19 mouse cellular contexts compared by ENCODE assay signal in the genomic region with DNA sequence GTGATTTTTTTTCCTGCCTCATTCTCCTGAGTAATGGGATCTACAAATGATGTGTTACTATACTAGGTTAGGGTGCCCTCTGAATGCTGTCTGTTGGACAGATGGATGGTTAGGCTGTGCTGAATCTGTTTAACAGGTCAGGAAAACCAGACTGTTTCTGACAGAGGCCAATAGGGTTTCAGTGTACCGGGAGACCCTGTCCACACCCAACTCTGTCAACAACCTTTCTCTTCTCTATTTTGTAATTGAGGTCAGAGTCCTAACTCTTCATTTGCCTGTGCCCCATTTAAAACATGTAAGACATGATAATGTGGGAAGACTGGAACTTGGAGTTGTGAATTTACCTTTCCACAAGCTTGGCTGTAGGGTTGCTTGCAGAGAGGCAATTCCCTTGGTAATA. TPM values are rescaled to one million over a fixed set of nuclear protein-coding genes. Genes with fewer than 3 reads are reported as not detected.
DNase-seq lines count a peak whose midpoint lies in the region; ATAC-seq and TF ChIP-seq lines count a peak whose summit lies in the region.
"Had no signal": no experiment of that assay in that cellular context is flagged by ENCODE, and none has a peak within 500 bp of the region (broad histone marks: within the 10 kb centered on the region; RNA-seq: fewer than 3 reads in every experiment).

No protein-coding gene starts in this region.

- no peak for DNase-seq in midbrain, embryonic 11.5 days (ENCODE audit: low spot score, missing footprints)
- no peak for DNase-seq in cerebellum, adult 8-10 months
- no peak for DNase-seq in frontal cortex, postnatal 25 days (ENCODE audit: low spot score in 2 of 2)
- DNase-seq: adrenal gland, postnatal 10 days; cerebellum, adult 11 months; cerebellum, adult 9-10 months; cerebellum, postnatal 25 days; gastrocnemius, postnatal 36 days; heart, adult 18-20 months; heart, postnatal 10 days had no signal

- no peaks in the 10 kb centered on the region for H3K36me3 ChIP-seq in intestine, embryonic 15.5 days
- H3K36me3 ChIP-seq in intestine, postnatal 0 days (ENCODE audit: control insufficient read depth, insufficient read depth), result peaks cover 4% of the 10 kb centered on the region; the same call in 1 of the 2 replicates
- H3K36me3 ChIP-seq in midbrain, embryonic 15.5 days (replicated peaks), result no peaks in the 10 kb centered on the region
- no peaks in the 10 kb centered on the region for H3K36me3 ChIP-seq in midbrain, embryonic 11.5 days (ENCODE audit: control insufficient read depth, insufficient read depth, low read length)
- no peaks in the 10 kb centered on the region for H3K36me3 ChIP-seq in intestine, embryonic 16.5 days (ENCODE audit: control insufficient read depth, insufficient read depth, low read length)
- no peaks in the 10 kb centered on the region for H3K36me3 ChIP-seq in liver, embryonic 16.5 days (ENCODE audit: control insufficient read depth, insufficient read depth)

- peak; percentile 44 for ATAC-seq in intestine, embryonic 15.5 days
- no peak for ATAC-seq in intestine, postnatal 0 days
- ATAC-seq in midbrain, embryonic 15.5 days (replicated peaks), result no peak
- no peak for ATAC-seq in midbrain, embryonic 11.5 days (ENCODE audit: low FRiP score)
- ATAC-seq in intestine, embryonic 16.5 days, result peak; percentile 47
- peak; percentile 72 for ATAC-seq in liver, embryonic 16.5 days (ENCODE audit: low read depth)
- ATAC-seq: forebrain, embryonic 15.5 days had no signal

- no peak for TF ChIP-seq CTCF in intestine, postnatal 0 days (IDR thresholded peaks at IDR 0.05; ENCODE audit: low read depth)

- peak overlapping the region; percentile 17 for H3K4me2 ChIP-seq in intestine, embryonic 15.5 days (replicated peaks)
- no peak overlapping the region for H3K4me2 ChIP-seq in intestine, postnatal 0 days (replicated peaks; ENCODE audit: low read depth)
- no peak overlapping the region for H3K4me2 ChIP-seq in midbrain, embryonic 15.5 days
- H3K4me2 ChIP-seq in midbrain, embryonic 11.5 days, result no peak overlapping the region
- H3K4me2 ChIP-seq in intestine, embryonic 16.5 days (ENCODE audit: low read depth, low read length), result peak overlapping the region; percentile 11; the same call in 1 of the 2 replicates
- no peak overlapping the region for H3K4me2 ChIP-seq in liver, embryonic 16.5 days (ENCODE audit: low read depth, low read length)
- H3K4me2 ChIP-seq: embryonic facial prominence, embryonic 12.5 days; forebrain, embryonic 15.5 days; hindbrain, embryonic 13.5 days had no signal

- H3K9me3 ChIP-seq in intestine, embryonic 15.5 days, result no peaks in the 10 kb centered on the region
- H3K9me3 ChIP-seq in intestine, postnatal 0 days (ENCODE audit: control insufficient read depth), result no peaks in the 10 kb centered on the region
- no peaks in the 10 kb centered on the region for H3K9me3 ChIP-seq in midbrain, embryonic 15.5 days
- H3K9me3 ChIP-seq in midbrain, embryonic 11.5 days (ENCODE audit: control insufficient read depth, low read length), result no peaks in the 10 kb centered on the region
- no peaks in the 10 kb centered on the region for H3K9me3 ChIP-seq in intestine, embryonic 16.5 days (ENCODE audit: control insufficient read depth, low read length)
- H3K9me3 ChIP-seq in liver, embryonic 16.5 days (replicated peaks; ENCODE audit: control insufficient read depth, low read length), result no peaks in the 10 kb centered on the region
- H3K9me3 ChIP-seq: embryonic facial prominence, embryonic 12.5 days; forebrain, embryonic 15.5 days; heart, embryonic 10.5 days; hindbrain, embryonic 13.5 days had no signal

- WGBS in intestine, embryonic 15.5 days, result 50% methylated on average over 1 of the region's 1 CpGs
- WGBS in intestine, postnatal 0 days, result 62% methylated on average over 1 of the region's 1 CpGs
- 95% methylated on average over 1 of the region's 1 CpGs for WGBS in midbrain, embryonic 15.5 days
- 86% methylated on average over 1 of the region's 1 CpGs for WGBS in midbrain, embryonic 11.5 days
- 55% methylated on average over 1 of the region's 1 CpGs for WGBS in intestine, embryonic 16.5 days
- WGBS in liver, embryonic 16.5 days (ENCODE audit: insufficient replicate concordance), result 45% methylated on average over 1 of the region's 1 CpGs

- H3K9ac ChIP-seq in intestine, embryonic 15.5 days, result no peak overlapping the region
- H3K9ac ChIP-seq in intestine, postnatal 0 days (ENCODE audit: low read depth, low read length), result no peak overlapping the region
- H3K9ac ChIP-seq in midbrain, embryonic 15.5 days, result no peak overlapping the region
- H3K9ac ChIP-seq in midbrain, embryonic 11.5 days (ENCODE audit: low read length), result no peak overlapping the region
- no peak overlapping the region for H3K9ac ChIP-seq in intestine, embryonic 16.5 days (ENCODE audit: low read depth, low read length)
- H3K9ac ChIP-seq in liver, embryonic 16.5 days (ENCODE audit: low read depth, low read length), result no peak overlapping the region
- H3K9ac ChIP-seq: embryonic facial prominence, embryonic 12.5 days; forebrain, embryonic 15.5 days had no signal

- peak overlapping the region; percentile 56; the same call in 1 of the 2 replicates for H3K27ac ChIP-seq in intestine, embryonic 15.5 days
- no peak overlapping the region for H3K27ac ChIP-seq in intestine, postnatal 0 days (ENCODE audit: low read depth, low read length)
- H3K27ac ChIP-seq in midbrain, embryonic 15.5 days, result peak overlapping the region; percentile 62; the same call in 1 of the 2 replicates
- H3K27ac ChIP-seq in midbrain, embryonic 11.5 days (ENCODE audit: low read depth, low read length), result no peak overlapping the region
- peak overlapping the region; percentile 65 for H3K27ac ChIP-seq in intestine, embryonic 16.5 days (ENCODE audit: low read length)
- peak overlapping the region; percentile 59 for H3K27ac ChIP-seq in liver, embryonic 16.5 days (ENCODE audit: low read length)
- H3K27ac ChIP-seq: embryonic facial prominence, embryonic 12.5 days; heart, embryonic 10.5 days had no signal

- H3K4me3 ChIP-seq in intestine, embryonic 15.5 days (replicated peaks), result no peak overlapping the region
- H3K4me3 ChIP-seq in intestine, postnatal 0 days (ENCODE audit: low read depth, low read length), result no peak overlapping the region
- no peak overlapping the region for H3K4me3 ChIP-seq in midbrain, embryonic 15.5 days
- no peak overlapping the region for H3K4me3 ChIP-seq in midbrain, embryonic 11.5 days (ENCODE audit: low read depth, low read length)
- no peak overlapping the region for H3K4me3 ChIP-seq in intestine, embryonic 16.5 days (ENCODE audit: low read length)
- H3K4me3 ChIP-seq in liver, embryonic 16.5 days (ENCODE audit: low read depth, low read length), result no peak overlapping the region
- H3K4me3 ChIP-seq: embryonic facial prominence, embryonic 12.5 days; forebrain, embryonic 15.5 days; heart, embryonic 10.5 days; hindbrain, embryonic 13.5 days had no signal

- peaks cover 14% of the 10 kb centered on the region for H3K4me1 ChIP-seq in intestine, embryonic 15.5 days (replicated peaks)
- peaks cover 14% of the 10 kb centered on the region for H3K4me1 ChIP-seq in intestine, postnatal 0 days (replicated peaks; ENCODE audit: control insufficient read depth, insufficient read depth, low read length)
- peaks cover 46% of the 10 kb centered on the region for H3K4me1 ChIP-seq in midbrain, embryonic 15.5 days
- H3K4me1 ChIP-seq in midbrain, embryonic 11.5 days (ENCODE audit: control insufficient read depth, insufficient read depth, low read length), result peaks cover 46% of the 10 kb centered on the region
- H3K4me1 ChIP-seq in intestine, embryonic 16.5 days (ENCODE audit: control insufficient read depth, insufficient read depth, low read length), result peaks cover 49% of the 10 kb centered on the region
- H3K4me1 ChIP-seq in liver, embryonic 16.5 days (ENCODE audit: control insufficient read depth, low read depth, low read length), result peaks cover 16% of the 10 kb centered on the region

- H3K27me3 ChIP-seq in intestine, embryonic 15.5 days (replicated peaks), result no peaks in the 10 kb centered on the region
- no peaks in the 10 kb centered on the region for H3K27me3 ChIP-seq in intestine, postnatal 0 days (replicated peaks; ENCODE audit: control insufficient read depth, insufficient read depth, low read length)
- H3K27me3 ChIP-seq in midbrain, embryonic 15.5 days (replicated peaks), result no peaks in the 10 kb centered on the region
- peaks cover 7% of the 10 kb centered on the region; the same call in 1 of the 2 replicates for H3K27me3 ChIP-seq in midbrain, embryonic 11.5 days (ENCODE audit: control insufficient read depth, insufficient read depth, low read length)
- no peaks in the 10 kb centered on the region for H3K27me3 ChIP-seq in intestine, embryonic 16.5 days (replicated peaks; ENCODE audit: control insufficient read depth, insufficient read depth, low read length)
- peaks cover 24% of the 10 kb centered on the region for H3K27me3 ChIP-seq in liver, embryonic 16.5 days (ENCODE audit: control insufficient read depth, insufficient read depth, low read depth, low read length)
- H3K27me3 ChIP-seq: embryonic facial prominence, embryonic 12.5 days; forebrain, embryonic 15.5 days had no signal

RNA-seq across cellular contexts. Expression of a gene that starts 0.9 kb away (rescaled TPM):
- 51.9 and 55.0 TPM in 2 replicates for polyA plus RNA-seq in intestine, embryonic 15.5 days (2015; fragmentation: Nextera tagmentation; extraction: Ambion mirVana)
- polyA plus RNA-seq in intestine, postnatal 0 days (2015; fragmentation: Nextera tagmentation; extraction: Ambion mirVana), result 28.3 and 31.8 TPM in 2 replicates
- 67.7 and 68.4 TPM in 2 replicates for polyA plus RNA-seq in midbrain, embryonic 15.5 days (2015; fragmentation: Nextera tagmentation; extraction: Ambion mirVana)
- polyA plus RNA-seq in midbrain, embryonic 11.5 days (2014; fragmentation: Nextera tagmentation; extraction: Ambion mirVana), result 58.0 and 58.2 TPM in 2 replicates
- 32.8 and 36.9 TPM in 2 replicates for polyA plus RNA-seq in intestine, embryonic 16.5 days (2015; fragmentation: Nextera tagmentation; extraction: Ambion mirVana)
- 6.6 and 8.8 TPM in 2 replicates for polyA plus RNA-seq in liver, embryonic 16.5 days (2015; fragmentation: Nextera tagmentation; extraction: Ambion mirVana)

RNA-seq across cellular contexts. Expression of a gene that starts 28.1 kb away (rescaled TPM):
- 77.1 and 83.3 TPM in 2 replicates for polyA plus RNA-seq in intestine, embryonic 15.5 days (2015; fragmentation: Nextera tagmentation; extraction: Ambion mirVana)
- polyA plus RNA-seq in intestine, postnatal 0 days (2015; fragmentation: Nextera tagmentation; extraction: Ambion mirVana), result 159 TPM in 2 replicates
- 43.2 and 45.1 TPM in 2 replicates for polyA plus RNA-seq in midbrain, embryonic 15.5 days (2015; fragmentation: Nextera tagmentation; extraction: Ambion mirVana)
- polyA plus RNA-seq in midbrain, embryonic 11.5 days (2014; fragmentation: Nextera tagmentation; extraction: Ambion mirVana), result 31.2 and 33.3 TPM in 2 replicates
- 111 and 117 TPM in 2 replicates for polyA plus RNA-seq in intestine, embryonic 16.5 days (2015; fragmentation: Nextera tagmentation; extraction: Ambion mirVana)
- polyA plus RNA-seq in liver, embryonic 16.5 days (2015; fragmentation: Nextera tagmentation; extraction: Ambion mirVana), result 28.9 and 30.9 TPM in 2 replicates

RNA-seq across cellular contexts. Expression of a gene that starts 40.8 kb away (rescaled TPM):
- polyA plus RNA-seq in intestine, embryonic 15.5 days (2015; fragmentation: Nextera tagmentation; extraction: Ambion mirVana), result 41.0 and 46.4 TPM in 2 replicates
- polyA plus RNA-seq in intestine, postnatal 0 days (2015; fragmentation: Nextera tagmentation; extraction: Ambion mirVana), result 22.6 and 25.1 TPM in 2 replicates
- 51.7 and 53.3 TPM in 2 replicates for polyA plus RNA-seq in midbrain, embryonic 15.5 days (2015; fragmentation: Nextera tagmentation; extraction: Ambion mirVana)
- 46.9 and 50.9 TPM in 2 replicates for polyA plus RNA-seq in midbrain, embryonic 11.5 days (2014; fragmentation: Nextera tagmentation; extraction: Ambion mirVana)
- polyA plus RNA-seq in intestine, embryonic 16.5 days (2015; fragmentation: Nextera tagmentation; extraction: Ambion mirVana), result 41.2 and 42.9 TPM in 2 replicates
- 30.4 and 31.6 TPM in 2 replicates for polyA plus RNA-seq in liver, embryonic 16.5 days (2015; fragmentation: Nextera tagmentation; extraction: Ambion mirVana)

Comparison
In these comparisons a context has a peak if more than half of its experiments do, and no peak if none do; other contexts are left out.
1. ATAC-seq: peak in intestine, embryonic 15.5 days (single experiment), intestine, embryonic 16.5 days (single experiment) and liver, embryonic 16.5 days (single experiment); none in intestine, postnatal 0 days (single experiment), midbrain, embryonic 15.5 days (single experiment) and midbrain, embryonic 11.5 days (single experiment).
2. H3K27ac ChIP-seq: peak in intestine, embryonic 15.5 days (single experiment), midbrain, embryonic 15.5 days (single experiment), intestine, embryonic 16.5 days (single experiment) and liver, embryonic 16.5 days (single experiment); none in intestine, postnatal 0 days (single experiment) and midbrain, embryonic 11.5 days (single experiment).
3. H3K4me2 ChIP-seq: peak in intestine, embryonic 15.5 days (single experiment) and intestine, embryonic 16.5 days (single experiment); none in intestine, postnatal 0 days (single experiment), midbrain, embryonic 15.5 days (single experiment), midbrain, embryonic 11.5 days (single experiment) and liver, embryonic 16.5 days (single experiment).